Mouse (Mus musculus) c-Kit-positive CD71-negative TER-119-negative erythroid progenitor cells, embryonic 14.5 days (primary cell): Measurements from ENCODE around the gene Gsg1l2.

ENCODE experiments used
- DNase-seq: peaks from one replicate; pipeline ENCODE4 v3.0.0-alpha.2; 2013; ENCODE audit warnings: low read depth

Gene Gsg1l2

GRCm38 (mm10) chr11:67774379-67774778 lies at the start of gene Gsg1l2:
Gene Gsg1l2 (plus strand): TSS chr11:67774608.
- no peak for DNase-seq

- no peak for DNase-seq
Observed at GRCm38 (mm10) chr11:67727095-67727494, 47.3 kb upstream of the Gsg1l2 start.

- no peak for DNase-seq
Observed at GRCm38 (mm10) chr11:67728726-67729125, 45.7 kb upstream of the Gsg1l2 start.

GRCm38 (mm10) chr11:67731056-67731455 lies 43.4 kb upstream of the Gsg1l2 start:
- DNase-seq: no peak

- DNase-seq: no peak
Observed at GRCm38 (mm10) chr11:67733726-67734125, 40.7 kb upstream of the Gsg1l2 start.

GRCm38 (mm10) chr11:67734597-67734996 lies 39.8 kb upstream of the Gsg1l2 start:
- no peak for DNase-seq

GRCm38 (mm10) chr11:67738345-67738744 lies 36.1 kb upstream of the Gsg1l2 start:
- DNase-seq: no peak

GRCm38 (mm10) chr11:67738846-67739490 lies 35.4 kb upstream of the Gsg1l2 start:
- no peak for DNase-seq

- no peak for DNase-seq
Observed at GRCm38 (mm10) chr11:67741569-67741968, 32.8 kb upstream of the Gsg1l2 start.

GRCm38 (mm10) chr11:67756287-67756686 lies 18.1 kb upstream of the Gsg1l2 start:
- DNase-seq: no peak

GRCm38 (mm10) chr11:67757373-67758167 lies 16.8 kb upstream of the Gsg1l2 start:
- no peak for DNase-seq

GRCm38 (mm10) chr11:67771053-67771452 lies 3.4 kb upstream of the Gsg1l2 start, which contains the start of gene Glp2r:
Gene Glp2r (minus strand): TSS chr11:67771153.
- DNase-seq: no peak

- no peak for DNase-seq
Observed at GRCm38 (mm10) chr11:67771691-67772090, 2.7 kb upstream of the Gsg1l2 start.

- no peak for DNase-seq
Observed at GRCm38 (mm10) chr11:67772577-67772976, 1.8 kb upstream of the Gsg1l2 start.

- DNase-seq: no peak
Observed at GRCm38 (mm10) chr11:67790182-67790581, 15.8 kb downstream of the Gsg1l2 start.

GRCm38 (mm10) chr11:67797931-67798330 lies 23.5 kb downstream of the Gsg1l2 start, which contains the start of gene Dhrs7c:
Gene Dhrs7c (plus strand): TSS chr11:67798187.
- no peak for DNase-seq

GRCm38 (mm10) chr11:67800130-67800723 lies 25.8 kb downstream of the Gsg1l2 start:
- DNase-seq: no peak

GRCm38 (mm10) chr11:67801169-67801568 lies 26.8 kb downstream of the Gsg1l2 start:
- DNase-seq: no peak

GRCm38 (mm10) chr11:67805538-67805937 lies 31.1 kb downstream of the Gsg1l2 start:
- DNase-seq: no peak

- no peak for DNase-seq
Observed at GRCm38 (mm10) chr11:67806832-67807597, 32.6 kb downstream of the Gsg1l2 start.

- no peak for DNase-seq
Observed at GRCm38 (mm10) chr11:67808051-67808450, 33.6 kb downstream of the Gsg1l2 start.

GRCm38 (mm10) chr11:67811535-67811934 lies 37.1 kb downstream of the Gsg1l2 start:
- DNase-seq: no peak
